Mouse (Mus musculus): ENCODE data around the gene Ryr1. TPM values are rescaled to one million over a fixed set of nuclear protein-coding genes. Genes with fewer than 3 reads are reported as not detected.
A peak's percentile ranks its signal among the peaks of the same experiment; 100 is the strongest.

Ryr1 gene
- polyA plus RNA-seq, 1 experiment from 2014 or later: 0.09 TPM

- Histone ChIP-seq H3K36me3 (replicated peaks; ENCODE audit: insufficient read depth, low read length) (no peaks in the 10 kb centered on the region), H3K9ac (replicated peaks) (peak overlapping the region; percentile 49; the same call in 1 of the 2 replicates), H3K27ac (ENCODE audit: low read depth) (peak overlapping the region; percentile 31; the same call in 1 of the 2 replicates), H3K4me1 (ENCODE audit: insufficient read depth) (peaks cover 12% of the 10 kb centered on the region), H3K4me2 (ENCODE audit: low read depth, low read length) (peak overlapping the region; percentile 85), H3K4me3 (ENCODE audit: low read depth, low read length) (peak overlapping the region; percentile 42), H3K9me3 (ENCODE audit: low read length) (no peaks in the 10 kb centered on the region), H3K27me3 (ENCODE audit: insufficient read depth, low read length) (no peaks in the 10 kb centered on the region)
- ATAC-seq: peak; percentile 89
- peak; percentile 87 for DNase-seq
- TF ChIP-seq CTCF (IDR thresholded peaks at IDR 0.05; ENCODE audit: low read depth): no peak
- TF ChIP-seq EP300 (IDR thresholded peaks at IDR 0.05; ENCODE audit: low read depth): no peak
- 4% methylated on average over 43 of the region's 43 CpGs for WGBS (ENCODE audit: insufficient replicate concordance)
These were observed 124.1 kb downstream of the Ryr1 start for GRCm38 (mm10) chr7:29000651-29001605.

GRCm38 (mm10) chr7:28993402-28993801 lies 131.6 kb downstream of the Ryr1 start:
- TF ChIP-seq EP300 (IDR thresholded peaks at IDR 0.05; ENCODE audit: low read depth) (no peak), CTCF (IDR thresholded peaks at IDR 0.05; ENCODE audit: low read depth) (no peak)
- Histone ChIP-seq H3K9ac (replicated peaks) (no peak overlapping the region), H3K27ac (ENCODE audit: low read depth) (no peak overlapping the region), H3K36me3 (replicated peaks; ENCODE audit: insufficient read depth, low read length) (no peaks in the 10 kb centered on the region), H3K9me3 (ENCODE audit: low read length) (no peaks in the 10 kb centered on the region), H3K4me1 (ENCODE audit: insufficient read depth) (no peaks in the 10 kb centered on the region), H3K4me2 (ENCODE audit: low read depth, low read length) (no peak overlapping the region), H3K27me3 (ENCODE audit: insufficient read depth, low read length) (no peaks in the 10 kb centered on the region), H3K4me3 (ENCODE audit: low read depth, low read length) (no peak overlapping the region)
- 69% methylated on average over 3 of the region's 3 CpGs for WGBS (ENCODE audit: insufficient replicate concordance)
- ATAC-seq: no peak
- no peak for DNase-seq

GRCm38 (mm10) chr7:28992997-28993396 lies 132.0 kb downstream of the Ryr1 start:
- no peak overlapping the region for H3K4me3 ChIP-seq (ENCODE audit: low read depth, low read length)
- H3K9ac ChIP-seq (replicated peaks): no peak overlapping the region
- TF ChIP-seq EP300 (IDR thresholded peaks at IDR 0.05; ENCODE audit: low read depth) (no peak), CTCF (IDR thresholded peaks at IDR 0.05; ENCODE audit: low read depth) (no peak)
- 86% methylated on average over 3 of the region's 3 CpGs for WGBS (ENCODE audit: insufficient replicate concordance)
- ATAC-seq: no peak
- no peak overlapping the region for H3K4me2 ChIP-seq (ENCODE audit: low read depth, low read length)
- H3K4me1 ChIP-seq (ENCODE audit: insufficient read depth): no peaks in the 10 kb centered on the region
- no peak overlapping the region for H3K27ac ChIP-seq (ENCODE audit: low read depth)
- no peak for DNase-seq
- no peaks in the 10 kb centered on the region for H3K36me3 ChIP-seq (replicated peaks; ENCODE audit: insufficient read depth, low read length)
- no peaks in the 10 kb centered on the region for H3K9me3 ChIP-seq (ENCODE audit: low read length)
- H3K27me3 ChIP-seq (ENCODE audit: insufficient read depth, low read length): no peaks in the 10 kb centered on the region

- no peak overlapping the region for H3K4me3 ChIP-seq (ENCODE audit: low read depth, low read length)
- ATAC-seq: no peak
These were observed 133.4 kb downstream of the Ryr1 start for GRCm38 (mm10) chr7:28991616-28992015.

GRCm38 (mm10) chr7:28990766-28991273 lies 134.2 kb downstream of the Ryr1 start:
- no peaks in the 10 kb centered on the region for H3K36me3 ChIP-seq (replicated peaks; ENCODE audit: insufficient read depth, low read length)
- H3K27me3 ChIP-seq (ENCODE audit: insufficient read depth, low read length): no peaks in the 10 kb centered on the region
- H3K4me3 ChIP-seq (ENCODE audit: low read depth, low read length): no peak overlapping the region
- WGBS (ENCODE audit: insufficient replicate concordance): 69% methylated on average over 14 of the region's 14 CpGs
- ATAC-seq (no peak), DNase-seq (no peak)
- no peaks in the 10 kb centered on the region for H3K4me1 ChIP-seq (ENCODE audit: insufficient read depth)
- H3K27ac ChIP-seq (ENCODE audit: low read depth): no peak overlapping the region
- TF ChIP-seq EP300 (IDR thresholded peaks at IDR 0.05; ENCODE audit: low read depth) (no peak), CTCF (IDR thresholded peaks at IDR 0.05; ENCODE audit: low read depth) (no peak)
- H3K4me2 ChIP-seq (ENCODE audit: low read depth, low read length): no peak overlapping the region
- no peaks in the 10 kb centered on the region for H3K9me3 ChIP-seq (ENCODE audit: low read length)
- no peak overlapping the region for H3K9ac ChIP-seq (replicated peaks)

More at GRCm38 (mm10) chr7:28991616-28992015, 133.4 kb downstream of the Ryr1 start:
- Histone ChIP-seq H3K27me3 (ENCODE audit: insufficient read depth, low read length) (no peaks in the 10 kb centered on the region), H3K9me3 (ENCODE audit: low read length) (no peaks in the 10 kb centered on the region), H3K36me3 (replicated peaks; ENCODE audit: insufficient read depth, low read length) (no peaks in the 10 kb centered on the region), H3K9ac (replicated peaks) (no peak overlapping the region), H3K4me2 (ENCODE audit: low read depth, low read length) (no peak overlapping the region), H3K27ac (ENCODE audit: low read depth) (no peak overlapping the region), H3K4me1 (ENCODE audit: insufficient read depth) (no peaks in the 10 kb centered on the region)
- no peak for TF ChIP-seq EP300 (IDR thresholded peaks at IDR 0.05; ENCODE audit: low read depth)
- peak; percentile 65 for TF ChIP-seq CTCF (IDR thresholded peaks at IDR 0.05; ENCODE audit: low read depth)
- no peak for DNase-seq
- 81% methylated on average over 5 of the region's 5 CpGs for WGBS (ENCODE audit: insufficient replicate concordance)

GRCm38 (mm10) chr7:28985207-28985606 lies 139.8 kb downstream of the Ryr1 start:
- Histone ChIP-seq H3K27me3 (ENCODE audit: insufficient read depth, low read length) (no peaks in the 10 kb centered on the region), H3K9me3 (ENCODE audit: low read length) (no peaks in the 10 kb centered on the region), H3K4me1 (ENCODE audit: insufficient read depth) (peaks cover 21% of the 10 kb centered on the region), H3K9ac (replicated peaks) (no peak overlapping the region), H3K27ac (ENCODE audit: low read depth) (no peak overlapping the region), H3K36me3 (replicated peaks; ENCODE audit: insufficient read depth, low read length) (no peaks in the 10 kb centered on the region), H3K4me2 (ENCODE audit: low read depth, low read length) (no peak overlapping the region), H3K4me3 (ENCODE audit: low read depth, low read length) (no peak overlapping the region)
- DNase-seq (no peak), ATAC-seq (no peak)
- TF ChIP-seq CTCF (IDR thresholded peaks at IDR 0.05; ENCODE audit: low read depth): no peak
- TF ChIP-seq EP300 (IDR thresholded peaks at IDR 0.05; ENCODE audit: low read depth): no peak
- 60% methylated on average over 7 of the region's 7 CpGs for WGBS (ENCODE audit: insufficient replicate concordance)
